Mouse (Mus musculus) granulocyte monocyte progenitor cell, adult 5-6 weeks (primary cell): ENCODE measurements around the gene Nrxn3. TPM values are rescaled to one million over a fixed set of nuclear protein-coding genes. Genes with fewer than 3 reads are reported as not detected.

Experiments used
- ATAC-seq: replicated peaks from 2 replicates; pipeline ENCODE4 v1.8.0; 2016; ENCODE audit warnings: mild to moderate bottlenecking, moderate TSS enrichment, inconsistent platforms; ENCODE audit not compliant: poor library complexity, severe bottlenecking
- total RNA-seq, 2 experiments: library from RNA; stranded (forward) in 1 of 2; stranded (reverse) in 1 of 2; fragments of 200-712, 200-1000 nt in 1 of 2; fragments of >200 nt in 1 of 2; fragmentation: Nextera tagmentation in 1 of 2; gene quantifications; 2 replicates each; pipeline ENCODE4 v1.2.3; 2014 to 2017

Gene Nrxn3
- total RNA-seq, 2 experiments from 2014 or later: not detected

GRCm38 (mm10) chr12:88916752-88917151 is 194.1 kb downstream of the Nrxn3 start:
- ATAC-seq: no peak

GRCm38 (mm10) chr12:88924896-88925295 is 202.2 kb downstream of the Nrxn3 start:
- ATAC-seq: no peak

- ATAC-seq: no peak
These were observed 203.6 kb downstream of the Nrxn3 start for GRCm38 (mm10) chr12:88926306-88926705.

GRCm38 (mm10) chr12:88931713-88932112 is 209.0 kb downstream of the Nrxn3 start:
- ATAC-seq: no peak

GRCm38 (mm10) chr12:88939679-88940078 is 217.0 kb downstream of the Nrxn3 start:
- no peak for ATAC-seq

- no peak for ATAC-seq
These were observed 222.3 kb downstream of the Nrxn3 start for GRCm38 (mm10) chr12:88944967-88945366.

- ATAC-seq: no peak
These were observed 227.2 kb downstream of the Nrxn3 start for GRCm38 (mm10) chr12:88949870-88950269.

GRCm38 (mm10) chr12:88952937-88953600 is 230.4 kb downstream of the Nrxn3 start:
- no peak for ATAC-seq

- ATAC-seq: no peak
These were observed 231.1 kb downstream of the Nrxn3 start for GRCm38 (mm10) chr12:88953801-88954200.

GRCm38 (mm10) chr12:88957431-88957830 is 234.8 kb downstream of the Nrxn3 start:
- no peak for ATAC-seq

GRCm38 (mm10) chr12:88960817-88961216 is 238.1 kb downstream of the Nrxn3 start:
- ATAC-seq: no peak

- ATAC-seq: no peak
These were observed 243.7 kb downstream of the Nrxn3 start for GRCm38 (mm10) chr12:88966329-88966728.

- ATAC-seq: no peak
These were observed 253.9 kb downstream of the Nrxn3 start for GRCm38 (mm10) chr12:88976621-88977020.

- no peak for ATAC-seq
These were observed 261.1 kb downstream of the Nrxn3 start for GRCm38 (mm10) chr12:88983688-88984330.

- no peak for ATAC-seq
These were observed 261.7 kb downstream of the Nrxn3 start for GRCm38 (mm10) chr12:88984375-88984774.

- ATAC-seq: no peak
These were observed 262.1 kb downstream of the Nrxn3 start for GRCm38 (mm10) chr12:88984804-88985203.

- no peak for ATAC-seq
These were observed 264.4 kb downstream of the Nrxn3 start for GRCm38 (mm10) chr12:88987046-88987445.

GRCm38 (mm10) chr12:88990753-88991152 is 268.1 kb downstream of the Nrxn3 start:
- no peak for ATAC-seq

- ATAC-seq: peak; percentile 61
These were observed 269.5 kb downstream of the Nrxn3 start for GRCm38 (mm10) chr12:88992141-88992540.

- no peak for ATAC-seq
These were observed 271.1 kb downstream of the Nrxn3 start for GRCm38 (mm10) chr12:88993788-88994187.

GRCm38 (mm10) chr12:89016436-89016835 is 293.8 kb downstream of the Nrxn3 start:
- ATAC-seq: no peak

- no peak for ATAC-seq
These were observed 302.5 kb downstream of the Nrxn3 start for GRCm38 (mm10) chr12:89025180-89025579.
